Mouse (Mus musculus) E14TG2a.4 (cell line): Measurements from ENCODE around the gene Clca3a1.

Experiments used
- CTCF ChIP-seq: conservative IDR thresholded peaks from 2 replicates; pipeline ENCODE4 v1.5.1; 2014; ENCODE audit warnings: low read length
- NANOG ChIP-seq: IDR thresholded peaks from 2 replicates; pipeline ENCODE4 v1.6.1; 2014; ENCODE audit warnings: borderline replicate concordance, low read length, mixed read lengths
- POU5F1 ChIP-seq: IDR thresholded peaks from 2 replicates; pipeline ENCODE4 v1.6.1; 2014; ENCODE audit warnings: low read length, borderline replicate concordance

DNA sequence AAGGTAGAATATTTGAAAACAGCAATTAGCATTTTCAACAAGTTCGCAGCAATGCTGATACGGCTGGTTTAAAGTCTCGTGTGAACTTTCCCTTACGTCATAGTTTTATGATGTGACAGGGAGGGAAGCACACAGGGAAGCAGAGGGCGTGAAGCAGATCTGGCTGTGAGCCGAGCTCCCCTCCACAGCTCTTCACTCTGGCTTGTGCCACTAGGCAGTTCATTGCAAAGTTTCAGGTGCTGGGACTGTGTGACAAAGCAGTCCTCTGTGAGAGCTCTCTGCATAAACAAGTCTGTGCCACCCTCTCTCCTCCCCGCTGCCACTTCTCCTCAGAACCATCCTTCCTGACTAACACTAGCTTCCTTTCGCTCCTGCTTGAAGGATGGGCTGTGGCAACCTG, 72.5 kb downstream of the Clca3a1 start:
- TF ChIP-seq CTCF: no peak
- no peak for TF ChIP-seq NANOG
- no peak for TF ChIP-seq POU5F1
